Mouse (Mus musculus): Measurements from ENCODE around the gene Gna15. TPM values are rescaled to one million over a fixed set of nuclear protein-coding genes. Genes with fewer than 3 reads are reported as not detected.

Gene Gna15
- total RNA-seq, 2 experiments from 2014 or later, result 1.0 to 1.3 TPM

Small RNA genes lying within 50 kb of the gene (microRNA-seq; reads per million reads assigned to microRNA genes)
- not detected for gene Gm25595

Other genes with a start within 250 kb of the Gna15 start
- under 1 TPM; 0.23 to 0.26 TPM for gene Tjp3, start 232.6 kb downstream of the Gna15 start, total RNA-seq (2021)
- gene Pip5k1c, start 231.3 kb downstream of the Gna15 start, total RNA-seq (2021), result 10 to 100 TPM; 37.2 to 40.9 TPM
- gene Cactin, start 203.1 kb downstream of the Gna15 start, total RNA-seq (2021), result 10 to 100 TPM; 37.9 to 39.1 TPM
- gene Tbxa2r, start 195.5 kb downstream of the Gna15 start, total RNA-seq (2021), result 10 to 100 TPM; 53.2 to 53.9 TPM
- gene Gipc3, start 181.0 kb downstream of the Gna15 start, total RNA-seq (2021), result 1 to 10 TPM; 3.5 to 7.7 TPM
- 10 to 100 TPM; 88.9 to 92.3 TPM for gene Hmg20b, start 173.7 kb downstream of the Gna15 start, total RNA-seq (2021)
- 10 to 100 TPM; 16.7 to 22.7 TPM for gene Mfsd12, start 166.7 kb downstream of the Gna15 start, total RNA-seq (2021)
- gene 4930404N11Rik, start 158.4 kb downstream of the Gna15 start, total RNA-seq (2021), result 1 to 10 TPM; 1.0 to 3.1 TPM
- gene Fzr1, start 145.7 kb downstream of the Gna15 start, total RNA-seq (2021), result 10 to 100 TPM; 37.8 to 49.0 TPM
- gene Dohh, start 139.8 kb downstream of the Gna15 start, total RNA-seq (2021), result 10 to 100 TPM; 48.9 to 54.0 TPM
- 1 to 10 TPM; 1.1 to 1.7 TPM for gene Gm48551, start 139.8 kb downstream of the Gna15 start, total RNA-seq (2021)
- 1 to 10 TPM in 1 of 2 experiments, not detected in 1; 1.5 TPM for gene Gm48552, start 135.2 kb downstream of the Gna15 start, total RNA-seq (2021)
- 1 to 10 TPM; 1.2 to 1.6 TPM for gene Smim24, start 131.2 kb downstream of the Gna15 start, total RNA-seq (2021)
- 100 to 1,000 TPM in 1 of 2 experiments, 10 to 100 TPM in 1; 93.2 to 114 TPM for gene Nfic, start 68.6 kb downstream of the Gna15 start, total RNA-seq (2021)
- gene Celf5, start 41.5 kb downstream of the Gna15 start, total RNA-seq (2021), result 1 to 10 TPM in 1 of 2 experiments, under 1 TPM in 1; 0.20 to 1.2 TPM
- 100 to 1,000 TPM; 123 to 125 TPM for gene Ncln, start 27.8 kb downstream of the Gna15 start, total RNA-seq (2021)
- 1 to 10 TPM; 1.1 to 1.2 TPM for gene S1pr4, start 24.1 kb downstream of the Gna15 start, total RNA-seq (2021)
- gene Gna11, start 21.0 kb upstream of the Gna15 start, total RNA-seq (2021), result 10 to 100 TPM; 79.2 to 84.2 TPM
- 1,000 to 10,000 TPM in 1 of 2 experiments, 100 to 1,000 TPM in 1; 897 to 1,114 TPM for gene Aes, start 35.3 kb upstream of the Gna15 start, total RNA-seq (2021)
- gene Tle2, start 50.3 kb upstream of the Gna15 start, total RNA-seq (2021), result 10 to 100 TPM; 30.1 to 65.0 TPM
- 10 to 100 TPM; 19.2 to 38.3 TPM for gene Tle6, start 76.8 kb upstream of the Gna15 start, total RNA-seq (2021)
- gene BC025920, start 82.0 kb upstream of the Gna15 start, total RNA-seq (2021), result 1 to 10 TPM in 1 of 2 experiments, under 1 TPM in 1; 0.70 to 1.1 TPM
- gene Sirt6, start 103.6 kb upstream of the Gna15 start, total RNA-seq (2021), result 10 to 100 TPM; 17.6 to 20.8 TPM
- 10 to 100 TPM; 19.2 to 19.7 TPM for gene Ankrd24, start 104.3 kb upstream of the Gna15 start, total RNA-seq (2021)
- gene Gm10778, start 124.8 kb upstream of the Gna15 start, total RNA-seq (2021), result 1 to 10 TPM; 2.7 to 3.5 TPM
- 1 to 10 TPM; 5.1 to 5.7 TPM for gene Zfp433, start 180.6 kb upstream of the Gna15 start, total RNA-seq (2021)
- gene Gm3055, start 246.9 kb upstream of the Gna15 start, total RNA-seq (2021), result 1 to 10 TPM; 2.3 to 2.8 TPM

Data from adrenal gland, postnatal 36 days (tissue).